Mouse (Mus musculus) fat pad, adult 2 months (tissue): ENCODE data around the gene Alkbh2.

Experiments
- DNase-seq: peaks from one replicate; pipeline ENCODE4 v3.0.0-alpha.2; 2011; ENCODE audit warnings: low read depth, low spot score; ENCODE audit errors: extremely low read depth

The Alkbh2 gene

DNA sequence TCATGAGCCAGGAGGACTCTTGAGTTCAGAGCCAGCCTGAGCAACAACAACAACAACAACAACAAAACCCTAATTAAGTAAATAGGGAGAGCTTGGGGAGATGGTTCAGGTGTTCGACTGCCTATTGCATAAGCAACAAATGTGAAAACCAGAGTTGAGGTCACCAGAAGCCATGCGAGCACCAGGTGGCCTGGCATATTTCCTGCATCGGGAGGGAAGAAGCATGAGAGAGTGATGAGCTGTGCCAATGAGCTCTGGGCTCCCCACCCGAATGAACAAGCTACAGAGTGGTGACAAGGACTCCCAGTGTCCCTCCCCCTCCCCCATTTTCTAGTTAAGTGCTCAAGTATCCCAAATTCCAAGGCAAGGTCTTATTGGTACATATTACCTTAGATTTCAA, 26.1 kb downstream of the Alkbh2 start:
- DNase-seq = no peak

DNA sequence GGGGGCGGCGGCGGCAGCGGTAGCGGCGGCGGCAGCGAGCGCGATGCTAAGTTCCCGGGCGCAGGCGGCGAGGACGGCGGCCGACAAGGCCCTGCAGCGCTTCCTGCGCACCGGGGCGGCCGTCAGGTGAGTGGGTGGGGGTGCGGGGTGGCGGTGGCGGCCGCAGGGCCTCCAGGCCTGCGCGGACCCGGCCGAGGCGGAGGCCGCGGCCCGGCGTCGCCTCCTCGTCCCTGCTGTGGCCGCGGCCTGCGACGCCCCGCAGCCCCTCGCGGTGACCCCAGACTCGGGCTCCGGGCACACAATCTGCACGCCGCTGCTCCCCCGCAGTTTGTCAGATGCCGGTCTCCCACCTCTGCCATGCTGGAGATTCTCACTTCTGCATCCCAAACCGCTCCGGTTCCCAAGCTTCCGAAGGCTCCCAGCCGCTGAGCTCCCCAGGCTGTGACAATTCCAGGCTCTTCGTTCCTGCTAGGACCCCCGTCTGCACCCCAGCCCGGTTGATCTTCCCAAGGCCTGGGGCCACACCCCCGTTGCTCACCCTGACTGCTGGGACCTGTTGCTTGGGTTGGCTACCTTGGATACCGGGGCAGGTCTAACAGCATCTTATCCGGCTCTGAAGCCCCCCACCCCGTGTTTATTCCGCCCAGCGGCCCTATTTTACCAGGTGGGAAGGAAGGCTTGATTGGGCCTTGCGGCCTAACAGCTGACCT, 27.5 kb downstream of the Alkbh2 start:
- no peak for DNase-seq

DNA sequence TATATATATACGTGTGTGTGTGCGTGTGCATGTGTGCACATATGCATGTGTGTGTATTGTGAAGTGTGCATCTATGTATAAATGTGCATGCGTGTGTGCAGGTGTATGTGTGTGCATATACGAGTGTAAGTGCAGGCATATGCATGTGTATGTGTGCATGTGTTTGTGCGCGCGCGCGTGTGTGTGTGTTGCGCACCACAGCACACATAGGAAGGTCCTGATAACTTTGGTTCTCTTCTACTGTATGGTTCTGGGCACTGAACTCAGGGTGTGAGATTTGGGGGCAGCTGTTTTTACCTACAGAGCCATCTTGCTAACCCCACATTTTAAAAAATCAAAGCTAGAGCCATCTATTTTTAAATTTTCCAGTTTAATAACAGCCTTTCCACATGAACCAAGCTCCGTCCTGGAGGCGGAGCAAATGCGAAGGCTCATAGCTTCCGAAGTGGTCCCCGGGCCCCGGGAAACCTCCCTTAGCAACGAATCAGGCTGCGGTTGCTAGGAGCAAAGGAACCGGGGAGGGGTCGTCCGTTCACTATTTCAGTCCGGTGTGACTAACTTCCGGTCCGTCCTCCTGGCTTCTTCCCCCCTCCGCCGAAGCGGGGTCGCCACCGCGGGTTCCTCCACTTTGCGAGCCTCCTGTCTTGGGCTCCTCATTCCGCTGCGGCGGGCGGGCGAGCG, 28.2 kb downstream of the Alkbh2 start:
- DNase-seq = peak; percentile 7

DNA sequence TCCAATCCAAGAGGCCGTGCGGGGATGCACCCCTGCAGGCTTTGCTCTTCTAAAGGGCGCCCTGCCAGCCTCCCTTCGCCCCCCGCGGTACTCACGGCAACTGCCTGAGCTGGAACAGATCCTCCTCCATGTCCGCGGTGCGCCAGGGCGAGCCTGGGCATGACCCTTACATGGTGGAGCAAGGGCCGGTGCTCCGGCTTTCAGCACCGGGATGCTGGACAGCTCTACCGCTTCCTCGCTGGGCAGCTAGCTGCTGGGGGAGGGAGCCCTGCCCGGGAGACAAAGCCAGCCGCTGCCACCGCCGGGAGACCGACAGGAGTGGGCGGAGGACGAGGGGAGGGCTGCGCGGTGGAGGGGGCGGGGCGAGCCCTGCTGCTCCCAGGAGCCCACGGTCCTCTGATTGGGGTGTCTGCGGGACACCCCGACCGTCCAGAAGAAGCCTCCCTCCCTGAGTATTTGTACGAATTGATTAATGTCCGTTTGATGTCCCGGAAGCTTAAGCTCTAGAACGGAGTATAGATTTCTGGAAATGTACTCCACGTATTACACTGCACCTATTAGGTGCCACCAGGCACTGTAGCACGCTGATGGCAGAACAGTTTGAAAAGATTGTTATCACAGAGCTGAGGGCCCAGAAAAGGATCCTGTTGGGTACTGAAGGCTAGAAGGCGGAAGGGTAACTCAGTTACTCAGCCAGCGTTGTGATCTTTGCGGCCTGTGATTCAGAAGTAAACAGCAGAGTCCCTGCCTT, 36.8 kb downstream of the Alkbh2 start, which contains the start of gene Svop:
Gene Svop, minus strand, starts transcription at position 514 of the 751 bp plus-strand sequence.
- no peak for DNase-seq

DNA sequence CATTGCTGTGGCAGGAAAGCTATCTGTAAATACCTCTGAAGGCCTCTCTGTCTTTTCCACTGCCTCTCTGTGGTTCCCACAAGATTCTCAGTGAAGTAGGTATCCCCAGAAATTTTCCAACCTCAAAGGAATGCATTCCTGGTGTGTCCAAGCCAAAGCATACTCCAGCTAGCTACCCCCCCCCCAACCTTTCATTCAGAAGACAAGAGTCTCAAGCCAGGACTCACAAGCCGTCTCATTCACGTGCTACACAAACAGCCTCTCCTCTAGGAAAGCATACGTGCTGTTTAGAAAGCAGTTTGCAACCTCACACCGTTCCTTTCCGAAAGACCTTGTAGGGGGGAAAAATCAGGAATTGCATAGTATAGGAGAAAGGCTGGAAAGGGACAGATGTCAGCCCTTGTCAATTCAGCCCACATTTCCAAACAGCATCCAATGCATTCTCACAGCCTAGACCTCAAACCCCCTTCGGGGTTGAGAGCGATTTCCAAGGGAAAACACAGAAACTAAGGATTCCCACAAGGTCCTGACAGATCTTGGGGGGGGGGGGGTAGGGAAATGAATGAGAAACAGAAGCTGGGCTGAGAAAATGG, 37.5 kb downstream of the Alkbh2 start:
- DNase-seq = no peak

DNA sequence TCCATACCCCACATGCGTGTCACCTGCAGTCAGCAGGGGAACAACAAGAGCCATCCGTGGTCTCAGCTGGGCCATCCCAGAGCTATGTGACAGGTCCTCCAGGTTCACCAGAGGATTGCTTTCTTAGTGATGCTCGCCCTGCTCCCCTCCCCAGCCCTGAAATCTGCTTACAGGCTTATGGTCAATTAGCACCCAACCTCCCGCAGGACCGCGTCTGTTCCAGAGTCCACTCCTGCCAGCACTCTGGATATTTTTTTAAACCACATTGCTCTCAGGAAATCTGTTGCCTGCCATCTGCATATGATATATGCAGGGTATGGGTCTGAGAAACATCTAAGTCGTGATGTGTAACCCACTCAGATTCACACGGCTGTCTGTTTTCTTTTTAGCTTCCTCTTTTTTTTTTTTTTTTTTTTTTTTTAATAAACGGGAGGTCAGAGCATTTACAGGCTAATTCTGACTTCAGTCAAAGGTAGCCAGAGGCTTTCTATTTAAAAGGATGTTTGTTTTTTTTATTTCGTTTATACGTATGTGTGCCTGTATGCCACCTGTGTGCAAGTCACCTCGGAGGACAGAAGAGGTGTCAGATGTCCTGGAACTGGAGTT, 40.0 kb downstream of the Alkbh2 start:
- no peak for DNase-seq

DNA sequence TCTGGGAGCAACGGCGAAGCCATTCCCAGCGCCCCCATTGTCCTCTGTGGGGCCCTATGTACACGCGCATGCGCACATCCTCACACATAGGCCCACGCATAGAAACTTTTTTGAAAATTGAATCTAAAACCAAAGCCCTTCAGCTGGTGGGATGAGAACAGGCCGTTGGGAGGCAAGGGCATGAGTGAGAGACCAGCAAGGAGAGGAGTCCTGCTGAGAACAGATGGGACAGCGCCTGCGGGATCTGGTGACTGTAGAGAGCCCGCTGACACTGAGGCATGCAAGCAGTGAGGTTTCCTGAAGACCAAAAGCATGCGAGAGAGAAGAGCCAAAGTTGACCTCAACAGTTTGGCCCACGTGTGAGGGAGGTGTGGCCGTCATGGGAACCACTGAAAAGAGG, 42.5 kb downstream of the Alkbh2 start:
- no peak for DNase-seq

DNA sequence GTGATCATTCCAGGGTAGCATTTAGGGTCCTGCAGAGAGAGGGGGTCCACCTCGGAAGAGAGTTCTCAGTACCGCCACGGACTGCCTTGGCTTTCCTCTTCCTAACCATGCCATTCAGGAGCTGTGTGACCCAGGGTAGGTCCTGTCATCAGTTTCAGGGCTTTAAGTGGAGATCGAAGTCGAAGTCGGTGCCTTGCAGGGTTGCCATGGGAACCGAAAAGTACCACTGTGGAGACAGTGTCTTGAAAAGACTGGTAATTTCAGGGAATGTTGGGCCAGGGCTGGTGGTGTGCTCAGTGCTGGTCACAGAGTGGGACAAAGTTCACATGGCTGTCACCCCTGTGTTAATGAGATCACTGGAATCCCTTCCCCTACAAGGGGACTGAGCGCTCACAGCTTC, 51.0 kb downstream of the Alkbh2 start:
- no peak for DNase-seq
